Mouse (Mus musculus) kidney, postnatal 14 days (tissue): ENCODE measurements at regions not wholly inside any gene's neighbourhood (a gene's known extent, or its start where the extent isn't known, plus 50 kb on each side); places are given as distances from the start of the nearest gene placed in this dataset.

Source experiments
- DNase-seq: peaks from one replicate; pipeline ENCODE4 v3.0.0; 2022; ENCODE audit warnings: mixed read lengths

DNA sequence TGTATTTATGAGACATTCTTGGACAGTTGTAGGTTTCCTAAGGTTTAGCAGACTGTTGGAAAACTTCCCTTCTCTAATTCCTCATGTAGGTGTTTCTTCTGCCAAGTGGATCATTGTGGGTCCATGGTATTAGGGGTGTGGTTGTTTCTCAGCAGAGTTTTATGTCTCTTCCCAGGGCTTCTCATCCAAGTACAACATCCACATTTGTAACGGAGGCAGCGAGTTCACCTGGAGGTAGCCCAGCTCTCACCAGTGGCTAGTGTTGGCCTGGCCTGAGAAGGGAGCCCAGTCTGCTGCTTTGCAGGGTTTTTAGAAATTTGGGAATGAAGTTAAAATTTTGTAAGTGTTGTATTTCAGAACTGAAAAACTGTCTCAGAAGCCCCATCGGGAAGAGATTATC is 122.4 kb downstream of the Wnt5a start:
- no peak for DNase-seq

- no peak for DNase-seq
Observed at GRCm38 (mm10) chr14:28635175-28635574, 130.6 kb downstream of the Wnt5a start.

DNA sequence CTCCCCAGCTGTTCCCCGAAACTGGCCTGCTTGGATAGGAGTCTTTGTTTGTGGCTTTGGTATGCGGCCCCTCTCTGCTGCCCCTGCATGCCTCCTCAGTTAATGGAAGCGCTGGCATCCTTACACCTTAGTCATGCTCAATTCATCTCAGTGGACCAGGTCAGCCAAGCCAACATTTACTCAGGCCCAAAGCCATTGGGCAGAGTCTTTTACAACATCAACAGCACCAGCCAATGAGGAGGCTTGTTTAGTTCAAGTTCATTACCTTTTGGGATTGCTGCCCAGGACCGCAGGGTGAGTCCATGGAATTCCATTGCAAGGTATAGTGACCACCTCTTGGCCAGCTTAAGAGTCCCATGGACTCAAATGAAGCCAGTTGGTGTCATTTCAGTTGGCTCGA is 134.5 kb downstream of the Wnt5a start:
- no peak for DNase-seq

GRCm38 (mm10) chr14:28645807-28646206 is 141.3 kb downstream of the Wnt5a start:
- no peak for DNase-seq

DNA sequence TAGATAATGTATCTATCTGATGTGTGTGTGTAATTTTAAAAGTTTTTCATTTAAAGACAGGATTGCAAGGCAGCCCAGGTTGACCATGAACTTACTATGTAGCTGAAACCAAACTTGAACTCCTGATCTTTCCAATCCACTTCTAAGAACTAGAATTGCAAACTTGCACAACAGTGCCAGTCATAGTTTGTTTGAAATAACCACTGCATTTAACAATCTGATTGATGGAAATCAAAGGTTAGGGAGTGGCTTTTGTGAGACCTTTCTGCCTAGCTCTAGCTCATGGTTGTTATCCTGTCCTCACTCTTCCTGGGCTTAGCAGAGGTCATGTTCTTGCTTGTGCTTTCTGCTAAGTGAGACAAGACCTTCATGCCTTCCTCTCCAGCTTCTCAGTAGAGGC is 144.9 kb downstream of the Wnt5a start:
- no peak for DNase-seq

- peak; percentile 52 for DNase-seq
Observed at GRCm38 (mm10) chr14:28653059-28653930, 148.7 kb downstream of the Wnt5a start.

GRCm38 (mm10) chr14:28657216-28657615 is 152.7 kb downstream of the Wnt5a start:
- no peak for DNase-seq

GRCm38 (mm10) chr14:28660872-28661588 is 156.5 kb downstream of the Wnt5a start:
- DNase-seq = peak; percentile 41

DNA sequence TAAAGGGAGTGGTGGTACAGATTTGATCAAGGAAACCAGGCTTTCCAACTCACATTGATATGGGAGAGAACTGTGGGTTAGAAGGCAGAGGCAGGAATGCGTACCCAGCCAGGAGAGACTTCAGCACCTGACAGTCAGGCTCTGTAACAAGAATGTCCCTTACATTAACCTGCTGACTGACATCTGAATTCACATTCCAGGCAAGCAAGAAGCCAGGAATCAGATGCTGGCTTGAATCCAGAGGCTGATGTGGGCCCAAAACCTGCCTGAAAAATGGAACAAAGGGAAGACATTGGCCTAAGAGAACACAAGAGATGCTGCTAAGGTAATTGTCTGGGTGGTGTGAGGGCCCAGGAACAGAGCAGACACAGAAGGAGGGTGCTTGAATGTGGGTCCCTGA is 158.8 kb downstream of the Wnt5a start:
- peak; percentile 61 for DNase-seq

- DNase-seq = peak; percentile 48
Observed at GRCm38 (mm10) chr14:28664121-28664520, 159.6 kb downstream of the Wnt5a start.

GRCm38 (mm10) chr14:28675476-28675875 is 170.9 kb downstream of the Wnt5a start:
- DNase-seq = peak; percentile 57

GRCm38 (mm10) chr14:28699780-28700179 is 195.2 kb downstream of the Wnt5a start:
- no peak for DNase-seq

DNA sequence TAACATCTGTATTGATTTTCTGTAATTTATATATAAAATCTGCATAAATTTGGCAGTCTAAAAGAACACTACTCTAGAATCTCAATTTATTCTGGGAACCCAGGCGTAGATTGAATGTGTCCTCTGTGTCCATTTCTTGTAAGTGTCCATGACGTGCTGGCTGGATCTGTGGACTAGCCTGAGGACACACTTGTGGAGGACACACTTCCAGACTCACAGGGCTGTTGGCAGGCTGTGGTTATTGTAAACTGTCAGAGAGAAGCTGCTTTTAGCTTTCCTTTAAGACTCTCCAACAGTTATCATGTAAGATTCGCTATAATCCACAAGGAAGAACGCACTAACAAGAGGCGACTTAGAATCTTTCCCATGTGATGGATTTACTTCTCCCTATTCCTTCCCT is 200.2 kb downstream of the Wnt5a start:
- no peak for DNase-seq

DNA sequence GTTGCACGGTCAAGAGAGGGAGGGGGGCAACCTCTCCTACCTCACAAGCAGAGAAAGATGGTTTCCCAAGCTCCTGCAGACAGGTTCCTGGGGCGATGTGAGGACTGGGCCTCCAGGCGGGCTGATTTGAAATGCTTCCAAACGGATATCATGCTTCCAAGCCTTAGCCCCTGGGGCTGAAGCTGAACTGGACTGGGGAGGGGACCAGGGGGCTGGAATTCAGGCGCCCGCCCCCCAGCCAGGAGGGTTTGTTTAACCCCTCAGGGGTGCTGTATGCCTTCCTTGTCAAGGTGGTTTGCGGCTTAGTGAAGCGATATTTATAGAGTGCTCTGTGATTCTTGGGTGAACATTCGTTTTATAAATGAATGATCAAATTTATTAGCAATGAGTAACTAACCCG is 210.0 kb downstream of the Wnt5a start:
- no peak for DNase-seq

GRCm38 (mm10) chr14:28720545-28720944 is 216.0 kb downstream of the Wnt5a start:
- no peak for DNase-seq

GRCm38 (mm10) chr14:28725666-28726065 is 221.1 kb downstream of the Wnt5a start:
- DNase-seq = no peak

GRCm38 (mm10) chr14:28733496-28733895 is 228.9 kb downstream of the Wnt5a start:
- no peak for DNase-seq

GRCm38 (mm10) chr14:28735446-28735845 is 230.9 kb downstream of the Wnt5a start:
- DNase-seq = no peak

- no peak for DNase-seq
Observed at GRCm38 (mm10) chr14:28740076-28740475, 235.5 kb downstream of the Wnt5a start.

GRCm38 (mm10) chr14:28741418-28741817 is 236.9 kb downstream of the Wnt5a start:
- DNase-seq = no peak

DNA sequence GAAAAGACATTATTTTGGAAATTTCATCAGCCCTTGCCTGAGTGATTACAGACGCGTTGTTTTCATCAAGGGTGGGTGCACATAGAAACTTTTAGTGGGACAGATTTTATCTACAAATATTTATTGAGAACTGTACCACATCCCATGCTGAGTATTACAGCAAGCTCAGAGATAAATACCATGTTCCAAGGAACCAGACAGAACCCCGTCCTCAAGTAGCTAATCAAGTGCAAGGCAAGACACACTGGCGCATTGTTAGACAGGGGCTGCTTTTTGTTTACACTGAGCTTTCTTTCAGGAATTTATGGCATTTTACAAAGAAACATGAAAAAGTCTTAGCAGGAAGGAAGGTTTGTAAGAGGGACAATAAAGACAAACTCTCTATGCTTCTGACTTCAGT is 239.1 kb downstream of the Wnt5a start:
- DNase-seq = no peak

DNA sequence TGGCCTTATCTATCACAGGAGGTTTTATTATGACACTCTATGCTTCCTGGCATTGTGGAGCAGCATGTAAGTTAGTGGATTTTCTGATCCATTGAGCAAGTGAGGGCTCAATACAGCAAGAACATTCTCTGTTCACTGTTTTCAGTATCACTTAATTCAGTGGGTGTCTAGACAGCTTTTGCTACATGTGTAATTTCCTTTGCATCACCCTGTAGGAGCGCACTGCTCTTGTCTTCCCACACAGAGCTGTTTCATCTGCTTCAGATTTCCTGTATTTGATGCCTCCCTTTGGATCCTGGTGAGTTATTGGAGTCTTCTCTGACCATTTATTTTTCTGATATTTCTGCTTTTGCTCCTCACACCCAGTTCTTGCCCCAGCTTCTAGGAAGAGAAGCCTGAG is 245.8 kb downstream of the Wnt5a start:
- no peak for DNase-seq

DNA sequence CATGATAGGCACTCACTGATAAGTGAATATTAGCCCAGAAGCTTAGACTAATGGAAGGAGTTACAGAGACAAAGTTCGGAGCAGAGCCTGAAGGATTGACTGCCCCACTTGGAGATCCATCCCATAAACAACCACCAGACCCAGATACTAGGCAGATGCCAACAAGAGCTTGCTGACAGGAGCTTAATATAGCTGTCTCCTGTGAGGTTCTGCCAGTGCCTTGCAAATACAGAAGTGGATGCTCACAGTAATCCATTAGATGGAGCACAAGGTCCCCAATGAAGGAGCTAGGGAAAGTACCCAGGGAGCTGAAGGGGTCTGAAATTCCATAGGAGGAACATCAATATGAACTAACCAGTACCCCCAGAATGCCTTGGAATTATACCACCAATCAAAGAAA is 252.8 kb upstream of the Lrtm1 start:
- DNase-seq = no peak

DNA sequence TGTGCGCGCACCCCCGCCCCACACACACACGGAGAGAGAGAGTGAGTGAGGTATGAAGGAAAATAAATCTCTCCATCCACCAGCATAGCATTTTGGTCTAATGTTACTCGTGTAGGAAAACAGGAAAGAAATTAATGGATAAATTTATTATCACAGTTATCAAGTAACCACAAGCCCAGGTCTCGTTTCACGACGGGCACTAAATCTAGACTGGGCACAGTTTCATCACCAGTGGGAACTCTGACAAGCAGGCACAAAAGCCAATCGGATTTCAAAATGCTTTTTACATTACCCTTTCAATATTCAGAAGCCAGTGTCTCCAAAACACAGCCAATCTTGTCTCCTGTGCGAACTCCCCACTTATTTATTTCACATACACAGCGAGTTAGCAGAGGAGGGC is 244.9 kb upstream of the Lrtm1 start:
- no peak for DNase-seq
